Mouse (Mus musculus) cortical plate, adult 2 months (tissue): Measurements from ENCODE around the gene E030030I06Rik. TPM values are rescaled to one million over a fixed set of nuclear protein-coding genes. Genes with fewer than 3 reads are reported as not detected.
"Not testable (repeated sequence)": the region's sequence is repeated elsewhere in the genome, so short reads cannot be mapped to it uniquely, and the experiment has no call there.

ENCODE experiments used
- H3K27ac ChIP-seq: fragments of 200-500 bp; 2 replicates; pipeline ENCODE4 v1.5.1; 2012; ENCODE audit warnings: low read length, control low read depth, inconsistent platforms; ENCODE audit not compliant: insufficient read depth
- H3K4me1 ChIP-seq: fragments of 200-500 bp; 2 replicates; pipeline ENCODE4 v1.6.1; 2011; ENCODE audit warnings: low read length; ENCODE audit not compliant: control insufficient read depth, insufficient read depth
- H3K4me3 ChIP-seq: fragments of 200-500 bp; 2 replicates; pipeline ENCODE4 v1.5.1; 2011; ENCODE audit warnings: mild to moderate bottlenecking, low read length, control low read depth; ENCODE audit not compliant: insufficient read depth
- CTCF ChIP-seq: fragments of 200-500 bp; IDR thresholded peaks from 2 replicates; pipeline ENCODE4 v1.5.1; 2011; ENCODE audit warnings: mild to moderate bottlenecking, control low read depth, low read length; ENCODE audit not compliant: insufficient read depth; ENCODE audit errors: extremely low read depth
- POLR2A ChIP-seq: fragments of 200-500 bp; IDR thresholded peaks from 2 replicates; pipeline ENCODE4 v1.6.1; 2011; ENCODE audit warnings: mild to moderate bottlenecking, low read length, control low read depth; ENCODE audit not compliant: insufficient read depth; ENCODE audit errors: extremely low read depth
- polyA plus RNA-seq: library from polyadenylated mRNA; depleted of rRNA; stranded (reverse); fragments of >200 nt; gene quantifications from 2 replicates; pipeline ENCODE4 v1.2.3, GENCODE M21; 2012

The E030030I06Rik gene
- polyA plus RNA-seq, 1 experiment = 0.31 TPM

DNA sequence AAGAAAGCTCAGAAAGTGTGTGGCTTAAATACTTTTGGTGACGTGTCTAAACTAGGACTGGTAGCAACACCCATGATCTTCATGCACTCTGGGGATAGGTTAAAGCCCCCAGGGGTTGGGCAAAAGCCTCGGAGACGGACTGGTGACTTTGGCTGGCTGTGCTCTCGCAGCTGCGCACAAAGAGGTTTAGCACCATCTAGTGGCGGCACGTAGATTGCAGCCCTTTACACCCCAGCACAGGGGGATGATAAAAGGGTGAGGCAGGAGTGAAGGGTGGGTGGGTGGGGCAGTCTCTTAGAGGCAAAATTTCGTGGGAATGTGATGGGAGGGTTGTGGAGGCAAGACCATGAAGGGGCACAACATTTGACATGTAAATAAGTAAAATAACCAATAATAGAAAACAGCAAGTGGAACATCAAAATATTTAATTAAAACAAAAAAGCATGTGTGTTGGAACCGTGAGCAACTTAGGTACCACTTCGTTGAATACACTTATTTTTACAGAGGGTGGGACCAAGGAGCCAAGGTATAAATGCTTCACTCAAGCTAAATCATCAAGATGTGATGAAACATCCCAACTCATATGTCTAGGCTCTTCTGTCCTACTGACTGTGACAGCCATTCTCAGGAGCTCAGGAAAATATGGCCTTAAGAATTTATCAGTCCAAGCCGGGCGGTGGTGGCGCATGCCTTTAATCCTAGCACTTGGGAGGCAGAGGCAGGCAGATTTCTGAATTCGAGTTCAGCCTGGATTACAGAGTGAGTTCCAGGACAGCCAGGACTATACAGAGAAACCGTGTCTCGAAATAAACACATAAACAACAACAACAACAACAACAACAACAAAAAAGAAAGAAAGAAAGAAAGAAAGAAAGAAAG, 14.9 kb upstream of the E030030I06Rik start:
- TF ChIP-seq CTCF = peak; percentile 34; the same call in 1 of the 2 replicates
- H3K4me3 ChIP-seq, H3K4me1 ChIP-seq, H3K27ac ChIP-seq: not testable (repeated sequence)

DNA sequence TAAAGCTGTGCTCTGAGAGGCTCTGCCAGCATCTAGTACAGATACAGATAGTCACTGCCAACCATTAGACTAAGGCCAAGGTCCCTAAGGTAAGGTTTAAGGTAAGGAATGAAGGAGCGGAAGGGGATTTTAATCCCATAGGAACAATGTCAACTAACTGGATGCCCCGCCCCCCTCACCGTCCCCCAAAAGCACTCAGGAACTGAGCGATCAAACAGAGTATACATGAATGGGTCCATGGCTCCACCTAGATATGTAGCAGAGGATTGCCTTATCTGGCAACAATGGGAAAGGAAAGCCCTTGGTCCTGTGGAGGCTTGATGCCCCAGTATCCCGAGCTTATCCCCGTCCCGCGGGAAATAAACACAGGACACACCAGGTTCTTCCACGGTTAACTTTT, 14.2 kb upstream of the E030030I06Rik start:
- H3K4me3 ChIP-seq = not testable (repeated sequence)

GRCm38 (mm10) chr10:22159581-22160140, 10.6 kb upstream of the E030030I06Rik start:
- TF ChIP-seq CTCF (no peak), POLR2A (no peak)
- H3K27ac ChIP-seq = no peak overlapping the region
- H3K4me3 ChIP-seq = no peak overlapping the region
- H3K4me1 ChIP-seq = no peaks in the 10 kb centered on the region

More for the DNA sequence above, 14.2 kb upstream of the E030030I06Rik start:
- H3K4me1 ChIP-seq, H3K27ac ChIP-seq: not testable (repeated sequence)

DNA sequence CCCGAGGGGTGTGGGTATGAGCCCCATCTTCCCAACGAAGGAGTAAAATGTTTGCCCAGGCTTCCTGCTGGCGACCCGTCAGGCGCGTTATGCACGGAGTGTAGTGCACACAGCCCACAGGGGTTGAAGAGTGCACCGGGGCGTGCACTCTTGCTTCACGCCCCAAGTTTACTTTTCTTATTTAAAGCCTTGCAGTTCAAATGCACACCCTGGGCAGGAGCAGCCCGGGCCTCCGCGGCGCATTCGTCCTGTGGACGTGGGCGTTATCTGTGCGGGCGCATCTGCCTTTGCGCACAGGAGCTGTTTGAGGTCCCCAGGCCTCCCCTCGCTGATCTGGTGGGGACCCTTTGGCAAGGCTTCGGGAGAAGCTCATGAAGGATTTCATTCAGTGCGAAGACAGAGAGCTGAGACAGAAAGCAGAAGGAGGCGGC, 10.1 kb upstream of the E030030I06Rik start:
- no peak overlapping the region for H3K27ac ChIP-seq
- no peak overlapping the region for H3K4me3 ChIP-seq

GRCm38 (mm10) chr10:22158310-22158999, 9.4 kb upstream of the E030030I06Rik start, which contains the start of the genes Raet1e and H60b:
Raet1e (plus strand) TSS chr10:22158569.
H60b (plus strand) TSS chr10:22158586.
- not testable (repeated sequence) for H3K27ac ChIP-seq, H3K4me1 ChIP-seq, H3K4me3 ChIP-seq

More for the DNA sequence above, 10.1 kb upstream of the E030030I06Rik start:
- no peaks in the 10 kb centered on the region for H3K4me1 ChIP-seq
- TF ChIP-seq CTCF = no peak
- TF ChIP-seq POLR2A = no peak

GRCm38 (mm10) chr10:22154871-22155799, 6.1 kb upstream of the E030030I06Rik start:
- H3K4me1 ChIP-seq = no peaks in the 10 kb centered on the region
- no peak overlapping the region for H3K4me3 ChIP-seq
- no peak for TF ChIP-seq POLR2A
- no peak for TF ChIP-seq CTCF
- no peak overlapping the region for H3K27ac ChIP-seq

GRCm38 (mm10) chr10:22154127-22154526, 5.1 kb upstream of the E030030I06Rik start:
- H3K4me3 ChIP-seq, H3K4me1 ChIP-seq, H3K27ac ChIP-seq: not testable (repeated sequence)

GRCm38 (mm10) chr10:22153147-22153690, 4.1 kb upstream of the E030030I06Rik start:
- not testable (repeated sequence) for H3K4me1 ChIP-seq, H3K27ac ChIP-seq, H3K4me3 ChIP-seq

DNA sequence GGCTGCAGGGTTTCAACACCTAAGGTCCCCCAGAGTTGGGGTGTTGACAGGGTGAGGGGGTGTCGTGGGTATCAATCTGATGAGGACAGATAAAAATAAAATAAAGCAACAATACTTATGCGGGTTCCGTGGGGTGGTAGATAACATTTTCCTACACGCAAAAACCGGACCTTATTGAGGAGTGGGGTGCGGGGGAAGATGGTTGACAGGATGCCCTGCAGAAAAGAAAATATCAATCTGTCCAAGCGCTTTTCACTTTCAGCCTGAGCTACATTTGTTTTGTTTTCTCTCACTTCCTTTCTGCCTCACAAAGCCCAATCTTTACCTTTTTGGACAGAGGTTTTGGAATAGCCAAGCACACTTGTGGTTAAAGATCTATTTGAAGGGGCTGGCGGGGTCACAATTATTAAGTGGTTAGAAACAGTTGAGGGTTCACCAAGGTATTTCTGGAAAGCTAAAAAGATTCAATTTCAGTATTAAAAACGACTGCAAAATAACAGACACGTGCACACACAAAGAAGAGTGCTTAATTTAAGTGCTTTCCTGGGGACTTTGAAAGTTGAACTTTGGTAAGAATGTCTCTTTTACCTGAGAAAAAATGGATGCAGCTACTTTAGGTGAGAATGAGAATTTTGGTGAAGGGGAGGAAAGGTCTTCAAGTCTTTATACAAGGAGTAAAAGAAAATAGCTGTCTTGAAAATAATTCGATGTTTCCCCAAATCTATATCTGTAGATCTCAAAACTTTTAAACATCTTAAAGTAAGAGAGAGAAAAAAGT, 3.0 kb upstream of the E030030I06Rik start:
- not testable (repeated sequence) for H3K27ac ChIP-seq, H3K4me1 ChIP-seq, H3K4me3 ChIP-seq

- H3K4me3 ChIP-seq, H3K4me1 ChIP-seq, H3K27ac ChIP-seq: not testable (repeated sequence)
Observed at GRCm38 (mm10) chr10:22151056-22151862, 2.2 kb upstream of the E030030I06Rik start.
